Mouse (Mus musculus): Measurements from ENCODE around the gene Zfp385a.

- TF ChIP-seq CTCF (conservative IDR thresholded peaks at IDR 0.05; ENCODE audit: low read length) (no peak), NANOG (IDR thresholded peaks at IDR 0.05; ENCODE audit: borderline replicate concordance, low read length) (no peak), POU5F1 (IDR thresholded peaks at IDR 0.05; ENCODE audit: borderline replicate concordance, low read length) (no peak)
Observed at GRCm38 (mm10) chr15:103376837-103377269, 37.0 kb upstream of the Zfp385a start.

Data from E14TG2a.4 (cell line).